Mouse (Mus musculus): Measurements from ENCODE around the gene Osgin1. TPM values are rescaled to one million over a fixed set of nuclear protein-coding genes. Genes with fewer than 3 reads are reported as not detected.

The Osgin1 gene
- total and polyA plus RNA-seq, 2 experiments from 2014 or later, result 0.45 TPM; not detected in 1

- no peak overlapping the region for H3K4me2 ChIP-seq (ENCODE audit: low read depth, low read length)
- H3K27ac ChIP-seq, result no peak overlapping the region
- H3K9me3 ChIP-seq (ENCODE audit: low read length), result no peaks in the 10 kb centered on the region
- H3K27me3 ChIP-seq (ENCODE audit: insufficient read depth, low read length), result no peaks in the 10 kb centered on the region
- ATAC-seq (no peak), DNase-seq (ENCODE audit: low spot score) (no peak)
- H3K4me1 ChIP-seq (ENCODE audit: insufficient read depth, low read length), result peaks cover 4% of the 10 kb centered on the region; the same call in 1 of the 2 replicates
- 42% methylated on average over 7 of the region's 7 CpGs for WGBS
- H3K4me3 ChIP-seq (ENCODE audit: low read length), result no peak overlapping the region
- no peaks in the 10 kb centered on the region for H3K36me3 ChIP-seq (ENCODE audit: insufficient read depth, low read length)
- H3K9ac ChIP-seq (replicated peaks; ENCODE audit: low read length), result no peak overlapping the region
- TF ChIP-seq CTCF (IDR thresholded peaks at IDR 0.05; ENCODE audit: low read depth), result no peak
Observed at GRCm38 (mm10) chr8:119439893-119440249, 5.9 kb downstream of the Osgin1 start.

GRCm38 (mm10) chr8:119440250-119440951 lies 6.5 kb downstream of the Osgin1 start:
- peak; percentile 90 for DNase-seq (ENCODE audit: low spot score)
- Histone ChIP-seq H3K4me1 (ENCODE audit: insufficient read depth, low read length) (peaks cover 4% of the 10 kb centered on the region; the same call in 1 of the 2 replicates), H3K36me3 (ENCODE audit: insufficient read depth, low read length) (no peaks in the 10 kb centered on the region), H3K9ac (replicated peaks; ENCODE audit: low read length) (no peak overlapping the region), H3K9me3 (ENCODE audit: low read length) (no peaks in the 10 kb centered on the region), H3K4me3 (ENCODE audit: low read length) (no peak overlapping the region), H3K27ac (no peak overlapping the region), H3K4me2 (ENCODE audit: low read depth, low read length) (no peak overlapping the region), H3K27me3 (ENCODE audit: insufficient read depth, low read length) (no peaks in the 10 kb centered on the region)
- peak; percentile 48 for ATAC-seq
- 17% methylated on average over 16 of the region's 16 CpGs for WGBS
- peak; percentile 76 for TF ChIP-seq CTCF (IDR thresholded peaks at IDR 0.05; ENCODE audit: low read depth)

GRCm38 (mm10) chr8:119440952-119441270 lies 7.0 kb downstream of the Osgin1 start:
- 50% methylated on average over 1 of the region's 1 CpGs for WGBS
- Histone ChIP-seq H3K27ac (no peak overlapping the region), H3K27me3 (ENCODE audit: insufficient read depth, low read length) (no peaks in the 10 kb centered on the region), H3K4me3 (ENCODE audit: low read length) (no peak overlapping the region), H3K9ac (replicated peaks; ENCODE audit: low read length) (no peak overlapping the region), H3K9me3 (ENCODE audit: low read length) (no peaks in the 10 kb centered on the region), H3K36me3 (ENCODE audit: insufficient read depth, low read length) (no peaks in the 10 kb centered on the region), H3K4me2 (ENCODE audit: low read depth, low read length) (no peak overlapping the region), H3K4me1 (ENCODE audit: insufficient read depth, low read length) (peaks cover 4% of the 10 kb centered on the region; the same call in 1 of the 2 replicates)
- no peak for TF ChIP-seq CTCF (IDR thresholded peaks at IDR 0.05; ENCODE audit: low read depth)
- ATAC-seq (peak; percentile 30), DNase-seq (ENCODE audit: low spot score) (no peak)

- no peak overlapping the region for H3K4me3 ChIP-seq (ENCODE audit: low read length)
- DNase-seq (ENCODE audit: low spot score), result no peak
- no peak for TF ChIP-seq CTCF (IDR thresholded peaks at IDR 0.05; ENCODE audit: low read depth)
- H3K4me2 ChIP-seq (ENCODE audit: low read depth, low read length), result no peak overlapping the region
- H3K9me3 ChIP-seq (ENCODE audit: low read length), result no peaks in the 10 kb centered on the region
- H3K27me3 ChIP-seq (ENCODE audit: insufficient read depth, low read length), result no peaks in the 10 kb centered on the region
- no peaks in the 10 kb centered on the region for H3K36me3 ChIP-seq (ENCODE audit: insufficient read depth, low read length)
- 67% methylated on average over 5 of the region's 5 CpGs for WGBS
- H3K4me1 ChIP-seq (ENCODE audit: insufficient read depth, low read length), result peaks cover 4% of the 10 kb centered on the region; the same call in 1 of the 2 replicates
- ATAC-seq, result no peak
- H3K9ac ChIP-seq (replicated peaks; ENCODE audit: low read length), result no peak overlapping the region
- H3K27ac ChIP-seq, result no peak overlapping the region
Observed at GRCm38 (mm10) chr8:119442013-119442412, 8.1 kb downstream of the Osgin1 start.

DNA sequence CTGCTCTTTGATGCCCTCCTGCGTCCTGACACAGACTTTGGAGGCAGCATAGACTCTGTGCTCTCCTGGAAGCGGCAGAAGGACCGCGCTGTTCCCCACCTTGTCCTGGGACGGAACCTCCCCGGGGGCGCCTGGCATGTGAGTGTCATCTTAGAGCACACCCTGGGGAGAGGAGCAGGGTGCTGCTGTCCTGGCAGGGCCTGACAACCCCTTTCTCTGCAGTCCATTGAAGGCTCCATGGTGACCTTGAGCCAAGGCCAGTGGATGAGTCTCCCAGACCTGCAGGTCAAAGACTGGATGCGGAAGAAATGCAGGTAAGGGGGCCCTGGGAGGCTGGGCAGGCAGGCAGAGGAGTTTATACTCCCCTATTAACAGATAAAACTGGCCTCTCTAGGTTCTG lies 9.0 kb downstream of the Osgin1 start:
- TF ChIP-seq CTCF (IDR thresholded peaks at IDR 0.05; ENCODE audit: low read depth), result no peak
- 93% methylated on average over 8 of the region's 8 CpGs for WGBS
- ATAC-seq, result no peak

DNA sequence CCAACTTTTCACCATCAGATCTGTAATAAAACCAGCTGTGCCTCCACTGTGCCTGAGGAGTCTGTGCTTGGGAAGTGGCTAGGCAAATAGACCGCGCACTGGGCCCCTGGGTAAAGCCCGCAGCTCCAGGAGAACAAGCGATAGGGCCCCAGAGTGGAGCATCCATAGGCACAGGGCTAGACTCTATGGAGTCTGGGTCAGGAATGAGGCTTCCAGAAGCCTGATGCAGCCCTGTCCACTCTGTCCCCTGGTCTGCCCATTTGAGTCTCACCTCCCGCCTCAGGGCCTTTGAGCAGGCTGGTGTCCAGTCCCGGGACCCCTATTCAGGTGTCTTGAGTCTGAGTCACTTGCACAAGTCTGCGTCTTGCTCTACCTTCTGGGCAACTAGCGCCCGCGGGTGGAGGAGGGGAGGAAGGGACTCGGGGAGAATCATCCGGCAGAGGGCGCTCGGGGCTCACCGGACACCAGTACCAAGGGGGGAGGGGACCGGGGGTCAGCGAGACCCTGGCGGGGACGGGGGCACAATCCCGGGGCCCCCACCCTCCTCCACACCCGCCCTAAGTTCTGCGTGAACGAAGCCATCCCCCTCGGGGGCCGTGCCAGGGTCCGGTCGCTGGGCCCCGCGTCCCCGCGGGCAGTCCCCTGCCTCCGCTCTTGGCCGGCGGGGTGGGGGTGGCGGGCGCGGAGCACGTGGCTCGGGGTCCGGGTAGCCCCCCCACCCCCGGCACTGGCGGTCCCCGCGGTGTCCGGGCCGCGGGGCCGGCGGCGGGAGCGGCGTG lies 12.5 kb downstream of the Osgin1 start, which contains the start of gene Necab2:
TSS of gene Necab2 (plus strand) at position 509 of the 779 bp plus-strand sequence.
- H3K4me3 ChIP-seq (ENCODE audit: low read length), result peak within 1 kb of the TSS; percentile 54
- peak within 1 kb of the TSS; percentile 56 for H3K9ac ChIP-seq (replicated peaks; ENCODE audit: low read length)
- DNase-seq (ENCODE audit: low spot score) (peak; percentile 91), ATAC-seq (peak; percentile 81)
- no peaks in the 10 kb centered on the region for H3K36me3 ChIP-seq (ENCODE audit: insufficient read depth, low read length)
- WGBS, result 2% methylated on average over 36 of the region's 52 CpGs
- H3K27ac ChIP-seq, result no peak within 1 kb of the TSS
- peak within 1 kb of the TSS; percentile 83 for H3K4me2 ChIP-seq (ENCODE audit: low read depth, low read length)
- H3K27me3 ChIP-seq (ENCODE audit: insufficient read depth, low read length), result no peaks in the 10 kb centered on the region
- no peaks in the 10 kb centered on the region for H3K4me1 ChIP-seq (ENCODE audit: insufficient read depth, low read length)
- no peaks in the 10 kb centered on the region for H3K9me3 ChIP-seq (ENCODE audit: low read length)
- TF ChIP-seq CTCF (IDR thresholded peaks at IDR 0.05; ENCODE audit: low read depth), result peak; percentile 92

More for the DNA sequence above, 9.0 kb downstream of the Osgin1 start:
- Histone ChIP-seq H3K4me1 (ENCODE audit: insufficient read depth, low read length) (peaks cover 4% of the 10 kb centered on the region; the same call in 1 of the 2 replicates), H3K9ac (replicated peaks; ENCODE audit: low read length) (no peak overlapping the region), H3K9me3 (ENCODE audit: low read length) (no peaks in the 10 kb centered on the region), H3K4me3 (ENCODE audit: low read length) (no peak overlapping the region), H3K27ac (no peak overlapping the region), H3K27me3 (ENCODE audit: insufficient read depth, low read length) (no peaks in the 10 kb centered on the region), H3K36me3 (ENCODE audit: insufficient read depth, low read length) (no peaks in the 10 kb centered on the region), H3K4me2 (ENCODE audit: low read depth, low read length) (no peak overlapping the region)
- no peak for DNase-seq (ENCODE audit: low spot score)

Data from hindbrain, postnatal 0 days (tissue).